ENCODE assay signal across 8 mouse cellular contexts in genomic region chr4:141790524-141790990, GRCm38 (mm10). TPM values are rescaled to one million over a fixed set of nuclear protein-coding genes. Genes with fewer than 3 reads are reported as not detected.
A peak's percentile ranks its signal among the peaks of the same experiment; 100 is the strongest.
DNase-seq lines count a peak whose midpoint lies in the region; ATAC-seq lines count a peak whose summit lies in the region.

TSS of gene Dnajc16 (minus strand) at chr4:141790931.

- intact Hi-C loops in gastrocnemius, postnatal 14 days (cut with DNase I; ENCODE audit: low total_unique reads): no loop called here
- intact Hi-C loops in left cerebral cortex, postnatal 10 days (cut with DNase I): no loop called here

- DNase-seq in adrenal gland, adult (ENCODE audit: inconsistent age in 2 of 2, low spot score in 1 of 2): peak; percentile 98
- peak; percentile 100 for DNase-seq in embryo, embryonic 10.5 days (ENCODE audit: low spot score)
- DNase-seq in gastrocnemius, postnatal 14 days: peak; percentile 97
- peak; percentile 98 for DNase-seq in left cerebral cortex, postnatal 10 days (ENCODE audit: extremely low spot score in 1 of 2, low spot score in 2 of 2)
- peak; percentile 96 for DNase-seq in right cerebral cortex, postnatal 25 days
- peak; percentile 95 to 96 for DNase-seq in urinary bladder, postnatal 4 days (ENCODE audit: low spot score in 2 of 2)

- ATAC-seq in inflammation-experienced regulatory T-cells, adult 6 months: peak; percentile 83
- ATAC-seq in megakaryocyte-erythroid progenitor cell, adult 5-6 weeks (replicated peaks; ENCODE audit: low FRiP score, low TSS enrichment, poor library complexity, severe bottlenecking): peak; percentile 72

RNA-seq across cellular contexts. Expression of gene Dnajc16, which starts in this region (rescaled TPM):
- 1 to 10 TPM; 8.6 to 9.4 TPM for total RNA-seq in gastrocnemius, postnatal 14 days (2021)
- polyA plus RNA-seq in inflammation-experienced regulatory T-cells, adult 6 months (2017; shearing (Covaris generic)): 1 to 10 TPM; 3.0 to 3.7 (median 3.6) TPM
- total RNA-seq in left cerebral cortex, postnatal 10 days (2021): 10 to 100 TPM; 26.8 to 29.2 TPM
- total RNA-seq in megakaryocyte-erythroid progenitor cell, adult 5-6 weeks (2014; fragmentation: Nextera tagmentation): 10.7 and 11.4 TPM in 2 replicates
- total RNA-seq in megakaryocyte-erythroid progenitor cell, adult 5-6 weeks (2017): 3.2 and 6.0 TPM in 2 replicates

Comparison
In these comparisons a context has a peak if more than half of its experiments do, and no peak if none do; other contexts are left out.
1. Peak in every context shown above with its lines: DNase-seq and ATAC-seq.